Mouse (Mus musculus): Measurements from ENCODE around the gene Olfr1306. TPM values are rescaled to one million over a fixed set of nuclear protein-coding genes. Genes with fewer than 3 reads are reported as not detected.

Olfr1306 gene
- not detected in 2 replicates for polyA plus RNA-seq (2015; fragmentation: Nextera tagmentation; extraction: Ambion mirVana)

DNA sequence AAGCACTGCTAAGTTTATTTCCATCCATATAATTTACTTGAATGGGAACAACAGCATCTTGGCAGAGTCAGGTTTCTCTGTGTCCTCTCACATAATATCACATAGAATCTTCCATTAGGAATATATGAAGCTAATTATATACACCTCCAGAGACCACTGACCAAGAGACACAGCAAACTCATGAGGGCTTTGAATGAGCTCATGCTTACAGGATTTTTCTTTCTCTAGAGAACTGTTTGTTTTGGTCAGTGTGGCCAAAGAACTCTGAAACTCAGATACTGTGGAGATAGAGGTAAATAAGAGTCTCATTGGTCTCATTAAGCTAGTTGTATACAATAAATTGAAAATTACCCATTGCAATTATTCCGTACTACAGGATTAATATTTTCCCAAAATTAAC, at the start of gene Olfr1306:
TSS of gene Olfr1306 (minus strand) at position 101 of the 400 bp plus-strand sequence.

GRCm38 (mm10) chr2:111964844-111965243, 48.8 kb upstream of the Olfr1306 start, which contains the start of gene Olfr1308:
Gene Olfr1308 (minus strand): TSS chr2:111964944.

GRCm38 (mm10) chr2:111949340-111949739, 33.3 kb upstream of the Olfr1306 start, which contains the start of gene Olfr1307:
Gene Olfr1307 (minus strand): TSS chr2:111949440.

GRCm38 (mm10) chr2:111877049-111877448, 39.0 kb downstream of the Olfr1306 start, which contains the start of gene Olfr1305:
Gene Olfr1305 (minus strand): TSS chr2:111877149.

Other genes with a start within 250 kb of the Olfr1306 start
- not detected in 2 replicates for gene Olfr1301, start 165.3 kb downstream of the Olfr1306 start, polyA plus RNA-seq (2015; fragmentation: Nextera tagmentation; extraction: Ambion mirVana)
- not detected in 2 replicates for gene Olfr1302, start 138.8 kb downstream of the Olfr1306 start, polyA plus RNA-seq (2015; fragmentation: Nextera tagmentation; extraction: Ambion mirVana)
- not detected in 2 replicates for gene Olfr1303, start 95.9 kb downstream of the Olfr1306 start, polyA plus RNA-seq (2015; fragmentation: Nextera tagmentation; extraction: Ambion mirVana)
- not detected in 2 replicates for gene Olfr1305, start 39.1 kb downstream of the Olfr1306 start, polyA plus RNA-seq (2015; fragmentation: Nextera tagmentation; extraction: Ambion mirVana)
- not detected in 2 replicates for gene Olfr1307, start 33.2 kb upstream of the Olfr1306 start, polyA plus RNA-seq (2015; fragmentation: Nextera tagmentation; extraction: Ambion mirVana)
- gene Olfr1308, start 48.7 kb upstream of the Olfr1306 start, polyA plus RNA-seq (2015; fragmentation: Nextera tagmentation; extraction: Ambion mirVana), result not detected in 2 replicates
- not detected in 2 replicates for gene Olfr1309, start 74.0 kb upstream of the Olfr1306 start, polyA plus RNA-seq (2015; fragmentation: Nextera tagmentation; extraction: Ambion mirVana)
- gene Olfr1310, start 96.4 kb upstream of the Olfr1306 start, polyA plus RNA-seq (2015; fragmentation: Nextera tagmentation; extraction: Ambion mirVana), result not detected in 2 replicates
- gene Olfr1311, start 108.1 kb upstream of the Olfr1306 start, polyA plus RNA-seq (2015; fragmentation: Nextera tagmentation; extraction: Ambion mirVana), result not detected in 2 replicates
- gene Olfr1312, start 134.0 kb upstream of the Olfr1306 start, polyA plus RNA-seq (2015; fragmentation: Nextera tagmentation; extraction: Ambion mirVana), result not detected in 2 replicates
- not detected in 2 replicates for gene Olfr1313, start 161.6 kb upstream of the Olfr1306 start, polyA plus RNA-seq (2015; fragmentation: Nextera tagmentation; extraction: Ambion mirVana)
- not detected in 2 replicates for gene Olfr1314, start 180.5 kb upstream of the Olfr1306 start, polyA plus RNA-seq (2015; fragmentation: Nextera tagmentation; extraction: Ambion mirVana)
- not detected in 2 replicates for gene Olfr1315-ps1, start 199.2 kb upstream of the Olfr1306 start, polyA plus RNA-seq (2015; fragmentation: Nextera tagmentation; extraction: Ambion mirVana)
- not detected in 2 replicates for gene Olfr1316, start 218.7 kb upstream of the Olfr1306 start, polyA plus RNA-seq (2015; fragmentation: Nextera tagmentation; extraction: Ambion mirVana)
- not detected in 2 replicates for gene Olfr1317, start 224.1 kb upstream of the Olfr1306 start, polyA plus RNA-seq (2015; fragmentation: Nextera tagmentation; extraction: Ambion mirVana)
- gene Olfr1318, start 237.9 kb upstream of the Olfr1306 start, polyA plus RNA-seq (2015; fragmentation: Nextera tagmentation; extraction: Ambion mirVana), result 0.06 and 0.23 TPM in 2 replicates

All from urinary bladder, postnatal 0 days (tissue).